Mouse (Mus musculus): Measurements from ENCODE around the gene Lrp5. TPM values are rescaled to one million over a fixed set of nuclear protein-coding genes. Genes with fewer than 3 reads are reported as not detected.

Lrp5 gene
- total RNA-seq, 2 experiments from 2014 or later: 10.2 to 11.4 TPM

DNA sequence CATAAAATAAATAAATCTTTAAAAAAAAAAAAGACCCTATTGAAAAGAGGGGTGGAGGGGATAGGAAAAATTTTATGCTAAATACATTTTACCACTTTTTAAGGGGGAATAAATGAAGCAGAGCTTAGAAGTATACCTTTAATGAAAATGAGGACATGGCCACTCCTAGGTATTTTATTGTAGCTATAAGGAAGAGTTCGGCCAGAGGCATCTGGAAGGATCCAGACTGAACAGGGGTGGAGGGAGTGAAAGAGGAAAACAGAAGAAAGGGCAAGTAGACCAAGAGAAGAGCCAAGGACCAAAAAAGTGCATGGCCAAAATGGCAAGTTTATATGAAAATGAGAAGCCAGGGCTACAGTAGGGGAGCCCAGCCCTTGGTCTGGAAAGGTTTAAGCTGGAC lies 136.3 kb downstream of the Lrp5 start:
- DNase-seq: no peak

DNA sequence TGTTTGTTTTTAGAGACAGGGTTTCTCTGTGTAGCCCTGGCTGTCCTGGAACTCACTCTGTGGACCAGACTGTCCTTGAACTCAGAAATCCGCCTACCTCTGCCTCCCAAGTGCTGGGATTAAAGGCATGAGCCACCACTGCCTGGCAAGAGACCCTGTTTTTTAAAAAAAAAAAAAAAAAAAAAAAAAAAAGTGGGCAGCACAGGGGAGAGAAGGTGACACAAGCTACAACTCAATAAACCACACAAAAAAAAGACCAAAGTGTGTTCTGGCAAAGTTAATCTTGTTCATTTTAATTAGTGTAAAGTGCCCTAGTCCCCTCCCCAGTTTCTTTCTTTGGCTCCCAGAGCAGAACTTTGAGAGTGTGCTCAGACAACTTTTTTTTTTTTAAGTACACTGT lies 137.1 kb downstream of the Lrp5 start:
- no peak for DNase-seq

DNA sequence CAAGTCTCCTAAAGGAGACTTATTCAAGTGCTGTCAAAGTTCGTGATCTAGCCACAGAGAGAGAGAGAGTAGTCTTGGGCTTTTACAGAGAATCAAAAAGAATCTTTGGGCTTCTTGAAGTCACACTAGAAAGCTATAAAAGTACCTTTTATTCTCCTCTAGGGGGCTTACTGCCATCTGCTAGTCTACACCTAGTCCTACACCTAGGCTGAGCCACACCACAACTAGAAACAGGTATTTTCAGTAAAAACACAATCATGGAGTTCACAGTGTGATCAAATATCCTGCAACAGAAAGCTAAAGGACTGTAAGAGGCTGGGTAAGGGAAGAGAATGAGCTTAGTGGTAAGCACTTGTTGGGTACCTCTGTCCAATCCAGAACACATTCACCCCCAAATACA lies 138.1 kb downstream of the Lrp5 start:
- DNase-seq: no peak

DNA sequence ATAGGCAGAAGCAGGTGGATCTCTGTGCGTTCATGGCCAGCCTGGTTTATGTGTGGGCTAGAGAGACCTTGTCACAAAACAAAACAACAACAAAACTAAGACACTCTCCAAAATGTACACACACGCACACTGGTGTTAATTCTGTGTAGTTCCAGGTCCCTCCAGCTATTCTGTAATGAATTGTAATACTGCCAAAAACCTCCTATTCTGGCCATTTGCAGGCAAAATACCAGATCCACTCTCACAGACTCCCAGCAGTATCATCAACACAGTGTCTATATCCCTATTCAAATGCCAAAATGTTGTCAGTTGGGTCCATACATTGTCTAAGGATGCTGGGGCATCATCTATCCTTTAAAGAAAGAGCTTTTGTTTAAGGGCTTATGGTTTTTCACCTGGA lies 141.4 kb downstream of the Lrp5 start:
- DNase-seq: no peak

DNA sequence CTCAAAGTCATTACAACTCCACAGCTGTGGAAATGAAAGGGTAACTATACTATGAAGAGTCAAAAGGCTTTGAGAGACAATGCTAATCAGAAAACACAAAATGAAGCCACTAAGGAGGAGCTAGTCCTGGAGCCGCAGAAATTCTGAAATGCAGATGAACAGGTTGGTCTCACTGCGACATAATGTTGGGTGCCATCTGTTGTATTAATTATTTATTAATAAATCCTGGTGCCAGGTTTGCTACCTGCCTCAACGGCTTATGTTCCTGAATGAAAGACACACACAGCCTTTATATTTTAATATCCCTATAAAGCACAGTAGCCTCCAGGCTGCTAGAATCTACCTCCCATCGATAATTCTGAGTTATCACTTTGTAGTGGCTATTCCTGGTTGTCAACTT lies 143.8 kb downstream of the Lrp5 start:
- no peak for DNase-seq

DNA sequence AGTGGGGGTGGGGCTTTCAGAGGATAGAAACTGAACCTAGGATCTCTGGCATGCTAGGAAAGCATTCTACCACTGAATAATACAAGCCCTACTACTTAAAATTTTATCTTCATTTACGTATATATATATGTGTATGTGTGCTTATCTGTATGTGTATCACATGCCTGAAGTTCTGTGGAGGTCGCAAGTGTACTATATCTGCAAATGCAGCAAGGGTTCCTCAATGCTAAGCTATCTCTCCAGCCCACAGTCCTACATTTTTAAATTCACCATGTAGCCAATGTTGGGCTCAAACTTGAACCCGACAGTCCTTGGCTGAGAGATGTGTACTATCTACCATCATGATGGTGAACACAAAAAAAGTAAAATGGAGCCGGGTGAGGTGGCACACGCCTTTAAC lies 145.4 kb downstream of the Lrp5 start:
- DNase-seq: no peak

DNA sequence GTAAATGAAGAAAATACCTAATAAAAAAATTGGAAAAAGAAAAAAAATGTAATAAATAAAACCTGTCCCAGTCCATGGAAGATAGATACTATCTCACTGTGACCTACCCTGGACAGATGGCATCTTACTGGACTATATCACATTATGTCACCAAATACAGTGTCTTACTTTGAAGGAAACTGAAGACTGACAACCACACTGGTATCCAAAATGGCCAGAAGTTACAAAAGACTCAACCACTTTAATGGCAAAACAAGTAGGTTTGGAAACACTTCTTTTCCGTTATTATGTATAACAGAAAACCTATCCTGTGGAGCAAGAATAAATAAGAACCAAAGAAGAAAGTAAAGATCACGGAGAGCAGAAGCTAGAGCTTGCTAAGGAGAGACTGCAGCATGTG lies 146.1 kb downstream of the Lrp5 start:
- no peak for DNase-seq

DNA sequence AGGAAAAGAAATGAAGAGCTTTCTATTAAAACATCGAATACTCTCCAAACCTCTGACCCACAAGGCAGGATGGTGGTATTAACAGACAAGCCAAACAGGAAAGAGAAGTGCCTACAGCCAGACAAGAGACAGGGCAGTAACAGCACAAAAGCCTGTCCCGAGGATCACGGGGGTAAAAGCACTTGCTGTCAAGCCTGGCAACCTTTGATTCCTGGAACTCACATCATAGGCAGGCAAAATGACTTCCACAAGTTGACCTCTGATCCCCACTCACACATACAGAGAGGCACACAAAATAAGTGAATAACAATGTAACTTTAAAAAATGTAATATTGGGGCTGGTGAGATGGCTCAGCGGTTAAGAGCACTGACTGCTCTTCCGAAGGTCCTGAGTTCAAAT lies 146.9 kb downstream of the Lrp5 start:
- no peak for DNase-seq

DNA sequence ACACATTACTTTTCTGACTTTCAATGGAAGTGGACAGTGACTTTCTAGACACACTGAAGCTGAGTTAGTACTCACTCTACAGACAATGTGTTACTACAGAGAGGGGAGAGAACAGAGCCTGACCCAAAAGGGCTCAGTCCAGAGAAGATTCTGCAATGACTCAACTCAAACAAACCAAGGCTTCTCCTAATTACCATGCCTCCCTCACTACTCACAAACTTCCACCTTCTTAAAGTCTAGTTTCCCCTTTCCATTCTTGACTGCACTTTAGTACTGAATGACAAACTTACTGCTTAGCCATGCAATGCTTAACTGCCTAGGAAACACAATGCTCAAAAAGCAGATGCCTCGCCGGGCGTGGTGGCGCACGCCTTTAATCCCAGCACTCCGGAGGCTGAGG lies 148.7 kb downstream of the Lrp5 start:
- DNase-seq: no peak

DNA sequence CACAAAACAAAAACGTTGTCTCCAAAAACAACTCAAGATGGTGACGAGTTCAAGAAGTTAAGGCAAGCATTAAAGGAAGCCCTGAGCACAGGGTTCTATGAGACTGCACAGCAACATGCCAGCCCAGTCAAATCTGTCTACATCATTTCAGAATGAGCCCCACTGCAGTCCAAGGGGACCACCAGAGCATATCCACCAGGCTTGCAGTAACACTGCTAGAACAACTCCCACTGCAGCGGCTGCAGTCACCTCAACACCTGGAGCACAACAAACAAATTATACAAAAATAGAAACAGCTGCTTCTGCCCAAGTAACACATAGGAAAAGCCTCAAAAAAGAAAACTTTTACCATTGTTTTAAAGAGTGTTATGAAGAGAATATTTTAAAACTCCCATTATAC lies 151.4 kb downstream of the Lrp5 start:
- DNase-seq: no peak

Other genes with a start within 250 kb of the Lrp5 start
- gene Ppp6r3, start 110.8 kb downstream of the Lrp5 start, total RNA-seq (2021): 10 to 100 TPM; 82.0 to 89.2 TPM
- gene 1810055G02Rik, start 21.7 kb upstream of the Lrp5 start, total RNA-seq (2021): 10 to 100 TPM; 22.4 to 28.7 TPM
- gene Kmt5b, start 80.9 kb upstream of the Lrp5 start, total RNA-seq (2021): 10 to 100 TPM; 56.6 to 60.1 TPM
- 100 to 1,000 TPM; 106 to 122 TPM for gene Chka, start 165.2 kb upstream of the Lrp5 start, total RNA-seq (2021)
- gene Tcirg1, start 220.6 kb upstream of the Lrp5 start, total RNA-seq (2021): 10 to 100 TPM; 20.2 to 22.4 TPM
- gene Ndufs8, start 226.2 kb upstream of the Lrp5 start, total RNA-seq (2021): 100 to 1,000 TPM; 133 to 144 TPM
- gene Aldh3b1, start 243.2 kb upstream of the Lrp5 start, total RNA-seq (2021): 1 to 10 TPM; 2.8 to 3.0 TPM
- 10 to 100 TPM; 14.2 to 14.5 TPM for gene Unc93b1, start 248.6 kb upstream of the Lrp5 start, total RNA-seq (2021)